Mouse (Mus musculus) inflammation-experienced regulatory T-cells, adult 6 months (primary cell): ENCODE data around the gene Auts2. TPM values are rescaled to one million over a fixed set of nuclear protein-coding genes. Genes with fewer than 3 reads are reported as not detected.
"Not testable (repeated sequence)": the region's sequence is repeated elsewhere in the genome, so short reads cannot be mapped to it uniquely, and the experiment has no call there.

Experiments used
- ATAC-seq: one replicate; pipeline ENCODE4 v1.8.0; 2017
- polyA plus RNA-seq, 3 experiments: library from polyadenylated mRNA; unstranded; fragments of 100-300 nt; shearing (Covaris generic); gene quantifications; one replicate each; pipeline ENCODE4 v1.2.1; 2017

The Auts2 gene
- not detected for polyA plus RNA-seq

GRCm38 (mm10) chr5:132543118-132544071 is at the start of gene Auts2:
Gene Auts2 (minus strand): TSS chr5:132543344.
- no peak for ATAC-seq

- ATAC-seq, result no peak
These were observed 48.9 kb upstream of the Auts2 start for GRCm38 (mm10) chr5:132591721-132592695.

DNA sequence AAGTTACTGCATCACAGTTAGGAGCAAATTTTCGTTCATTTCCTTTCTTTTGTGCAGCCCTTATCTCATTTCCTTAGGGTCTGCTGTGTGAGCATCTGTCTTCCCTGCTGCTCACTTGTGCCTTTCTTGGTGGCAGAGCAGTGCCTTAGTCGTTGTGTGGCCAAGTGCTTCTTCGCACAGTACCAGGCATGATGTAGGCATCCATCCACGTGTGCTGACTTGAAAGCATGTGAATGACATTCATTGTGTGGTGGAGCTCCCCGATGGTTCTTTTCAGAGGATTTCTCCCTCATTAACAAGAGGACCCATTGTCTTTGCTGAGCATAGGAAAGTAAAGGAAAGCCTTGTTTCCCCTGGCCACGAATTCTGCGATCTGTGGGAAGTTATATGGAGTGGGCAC is 36.6 kb upstream of the Auts2 start:
- ATAC-seq, result no peak

- not testable (repeated sequence) for ATAC-seq
These were observed 17.6 kb upstream of the Auts2 start for GRCm38 (mm10) chr5:132560771-132561170.

DNA sequence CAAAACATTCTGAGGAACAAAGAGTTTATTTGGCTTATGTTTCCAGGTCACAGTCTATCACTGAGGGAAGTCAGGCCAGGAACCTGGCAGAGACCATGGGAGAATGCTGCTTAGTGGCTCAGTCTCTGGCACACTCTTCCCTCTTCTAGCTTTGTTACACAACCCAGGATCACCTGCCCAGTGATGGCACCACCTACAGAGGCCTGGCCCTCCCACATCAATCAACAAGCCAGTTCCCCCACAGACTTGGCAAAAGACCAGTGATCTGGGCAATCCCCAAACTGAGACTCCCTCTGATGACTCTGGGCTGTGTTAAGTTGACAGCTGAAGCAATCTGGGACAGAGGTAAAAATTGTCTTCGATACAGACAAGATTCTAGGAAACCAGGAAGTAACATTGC is 2.6 kb upstream of the Auts2 start:
- ATAC-seq, result no peak

GRCm38 (mm10) chr5:132544176-132544995 is 1.2 kb upstream of the Auts2 start:
- no peak for ATAC-seq

DNA sequence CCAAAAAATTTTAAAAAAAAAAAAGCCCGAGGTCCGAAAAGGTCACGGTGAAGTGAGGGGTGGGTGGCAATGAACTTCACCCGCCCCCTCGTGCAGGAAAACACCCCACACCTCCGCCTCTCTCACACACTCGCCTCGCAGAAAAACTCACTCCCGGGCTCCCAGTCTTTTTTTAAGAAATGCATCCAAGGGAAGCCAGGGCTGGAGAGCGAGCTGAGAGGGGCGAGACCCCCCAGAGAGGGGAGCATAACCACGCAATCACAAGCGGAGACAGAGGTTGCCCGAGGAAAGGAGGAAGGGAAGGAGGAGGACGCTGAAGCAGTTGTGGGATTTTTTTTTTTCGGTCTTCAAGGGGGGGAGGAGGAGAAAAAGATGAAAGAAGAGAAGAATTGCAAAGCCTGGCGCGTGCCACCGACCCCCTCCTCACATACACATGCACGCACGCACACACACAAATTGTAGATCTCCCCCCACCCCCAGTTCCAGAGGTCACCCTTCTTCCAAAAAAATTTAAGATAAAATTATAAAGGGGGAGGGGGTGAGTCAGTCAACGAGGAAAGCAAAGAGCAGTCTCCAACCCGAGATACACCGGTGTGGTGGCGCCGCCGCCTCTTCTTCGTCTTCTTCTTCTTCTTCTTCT is 643 bp downstream of the Auts2 start:
- ATAC-seq, result no peak

GRCm38 (mm10) chr5:132541951-132542350 is 1.2 kb downstream of the Auts2 start:
- ATAC-seq, result no peak

DNA sequence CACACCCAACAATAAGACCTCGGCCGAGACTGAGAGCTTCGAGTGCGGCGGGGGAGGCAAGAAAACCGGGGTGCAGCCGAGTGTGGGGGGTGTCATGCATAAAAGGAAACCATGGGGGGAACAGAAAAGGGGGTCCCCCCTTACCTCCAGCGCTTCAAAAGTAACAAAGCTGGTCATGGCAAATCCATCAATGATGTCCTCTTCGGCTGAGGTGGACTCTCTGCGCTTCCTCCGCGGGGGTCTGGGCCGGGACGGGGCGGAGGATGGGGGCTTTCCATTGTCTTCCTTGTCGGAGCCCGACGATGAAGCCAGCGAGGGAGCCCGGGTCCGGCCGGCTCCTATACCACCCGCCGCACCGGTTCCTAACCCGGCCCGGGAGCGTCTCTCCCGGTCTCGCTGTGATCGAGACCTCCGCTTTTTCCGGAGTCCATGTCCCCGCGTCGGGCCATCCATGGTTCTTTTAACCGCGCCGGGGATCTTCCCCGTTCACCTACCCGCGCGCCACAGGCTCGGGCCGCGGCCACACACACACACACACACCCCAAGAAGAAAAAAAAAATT is 1.7 kb downstream of the Auts2 start:
- ATAC-seq, result no peak

GRCm38 (mm10) chr5:132540841-132541311 is 2.3 kb downstream of the Auts2 start:
- no peak for ATAC-seq

GRCm38 (mm10) chr5:132537475-132537874 is 5.7 kb downstream of the Auts2 start:
- no peak for ATAC-seq

- ATAC-seq, result no peak
These were observed 16.7 kb downstream of the Auts2 start for GRCm38 (mm10) chr5:132526395-132526794.

DNA sequence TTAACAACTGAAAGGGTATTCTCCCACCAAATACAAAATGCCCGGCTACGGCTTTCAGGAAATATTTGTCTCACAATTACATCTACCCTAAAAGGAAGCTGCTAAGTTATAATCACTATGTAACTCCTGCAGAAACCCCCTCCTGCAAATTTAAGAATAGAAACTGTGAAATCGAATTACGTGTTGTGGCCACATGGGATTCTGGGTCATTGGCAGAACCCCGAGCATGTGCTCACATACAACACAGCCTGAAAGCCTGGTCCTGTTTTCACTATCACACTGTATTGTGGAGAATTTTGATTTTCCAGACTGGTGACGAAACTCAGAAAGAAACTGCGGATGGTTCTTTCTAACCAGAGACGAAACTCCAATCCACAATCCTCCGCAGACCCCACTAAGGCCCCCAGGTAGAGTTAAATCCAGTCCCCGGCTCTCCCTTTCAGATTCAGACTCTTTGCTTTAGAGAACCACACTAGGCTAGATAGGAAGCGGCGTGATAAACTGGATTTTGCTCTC is 21.7 kb downstream of the Auts2 start:
- ATAC-seq, result no peak

- ATAC-seq, result no peak
These were observed 25.3 kb downstream of the Auts2 start for GRCm38 (mm10) chr5:132517879-132518278.

- no peak for ATAC-seq
These were observed 28.6 kb downstream of the Auts2 start for GRCm38 (mm10) chr5:132514521-132514920.

GRCm38 (mm10) chr5:132513206-132513605 is 29.9 kb downstream of the Auts2 start:
- no peak for ATAC-seq

DNA sequence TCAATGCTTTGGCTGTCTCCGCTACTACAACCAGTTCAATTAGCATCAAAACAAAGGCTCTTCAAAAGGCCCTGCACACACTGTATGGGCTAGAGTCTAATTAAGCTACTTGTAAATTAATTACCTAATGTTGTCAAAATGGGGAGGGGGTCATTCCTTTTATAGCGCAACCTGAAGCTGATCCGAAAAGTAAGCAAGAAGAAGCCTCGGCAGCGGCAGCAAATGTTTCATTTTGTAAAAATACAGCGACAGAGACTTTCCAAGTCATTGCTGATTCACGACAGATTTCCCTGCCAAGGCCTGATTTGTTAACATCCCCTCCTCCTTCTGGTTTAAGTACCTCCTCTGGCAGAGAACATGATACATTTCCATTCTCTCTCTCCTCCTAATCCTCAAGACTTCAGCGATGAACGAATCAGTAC is 33.7 kb downstream of the Auts2 start:
- ATAC-seq, result no peak

DNA sequence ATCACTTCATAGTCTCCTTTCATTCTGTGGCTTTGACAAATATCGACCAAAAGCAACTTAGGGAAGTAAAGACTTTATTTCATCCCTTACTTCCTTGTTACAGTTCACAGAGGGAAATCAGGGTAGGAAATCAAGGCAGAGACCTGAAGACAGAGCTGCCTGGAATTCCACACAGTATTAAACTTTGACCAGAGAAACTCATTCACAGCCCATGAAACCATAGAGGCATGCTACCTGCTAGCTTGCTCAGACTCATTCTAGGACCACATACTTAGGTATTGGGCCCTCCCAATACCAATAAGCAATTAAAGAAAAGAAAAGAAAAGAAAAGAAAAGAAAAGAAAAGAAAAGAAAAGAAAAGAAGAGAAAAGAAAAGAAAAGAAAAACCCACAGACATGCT is 38.3 kb downstream of the Auts2 start:
- ATAC-seq, result no peak

- ATAC-seq, result no peak
These were observed 39.7 kb downstream of the Auts2 start for GRCm38 (mm10) chr5:132503431-132503830.

GRCm38 (mm10) chr5:132502036-132502435 is 41.1 kb downstream of the Auts2 start:
- no peak for ATAC-seq

DNA sequence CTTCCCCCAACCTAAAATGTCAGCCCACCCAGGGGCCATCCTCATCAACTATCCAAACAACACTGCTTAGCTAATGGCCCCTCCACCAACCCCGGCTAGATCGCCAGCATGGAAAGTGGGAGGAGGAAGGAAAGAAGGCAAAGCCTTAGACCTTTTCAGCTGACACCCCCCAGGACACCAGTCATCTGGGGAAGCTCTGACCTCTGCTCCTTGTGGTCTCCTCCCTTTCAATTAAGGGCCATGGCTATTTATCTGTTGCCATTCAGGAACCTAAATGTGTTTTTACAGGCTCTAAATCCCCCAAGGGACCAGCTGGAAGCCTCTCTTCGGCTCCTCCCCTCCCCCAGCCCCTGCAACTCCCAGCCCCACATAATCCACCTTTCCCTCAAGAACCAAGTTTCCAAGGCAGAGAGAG is 42.3 kb downstream of the Auts2 start:
- no peak for ATAC-seq
